Mouse (Mus musculus) adrenal gland, postnatal 10 days (tissue): ENCODE data around the gene Cplx3. TPM values are rescaled to one million over a fixed set of nuclear protein-coding genes. Genes with fewer than 3 reads are reported as not detected.
A peak's percentile ranks its signal among the peaks of the same experiment; 100 is the strongest.

Experiments used
- DNase-seq: peaks from one replicate; pipeline ENCODE4 v3.0.0; 2021; ENCODE audit warnings: mixed read lengths
- total RNA-seq, 2 experiments: library from RNA; stranded (reverse); gene quantifications; 2 replicates each; pipeline ENCODE4 v1.2.3; 2021

Gene Cplx3
- total RNA-seq, 2 experiments from 2014 or later = not detected

- DNase-seq = peak; percentile 70
Measured at GRCm38 (mm10) chr9:57638651-57639459, 32.8 kb upstream of the Cplx3 start.

- peak; percentile 75 for DNase-seq
Measured at GRCm38 (mm10) chr9:57637741-57638322, 31.8 kb upstream of the Cplx3 start.

- no peak for DNase-seq
Measured at GRCm38 (mm10) chr9:57637272-57637671, 31.2 kb upstream of the Cplx3 start.

- DNase-seq = no peak
Measured at GRCm38 (mm10) chr9:57633481-57634024, 27.5 kb upstream of the Cplx3 start.

- DNase-seq = peak; percentile 90
Measured at GRCm38 (mm10) chr9:57629118-57629874, 23.2 kb upstream of the Cplx3 start.

GRCm38 (mm10) chr9:57628717-57629116 lies 22.6 kb upstream of the Cplx3 start:
- no peak for DNase-seq

GRCm38 (mm10) chr9:57627892-57628291 lies 21.8 kb upstream of the Cplx3 start:
- DNase-seq = no peak

GRCm38 (mm10) chr9:57627191-57627590 lies 21.1 kb upstream of the Cplx3 start:
- DNase-seq = no peak

- no peak for DNase-seq
Measured at GRCm38 (mm10) chr9:57625674-57626500, 19.8 kb upstream of the Cplx3 start.

GRCm38 (mm10) chr9:57624295-57624694 lies 18.2 kb upstream of the Cplx3 start:
- DNase-seq = no peak

- DNase-seq = no peak
Measured at GRCm38 (mm10) chr9:57620674-57621073, 14.6 kb upstream of the Cplx3 start, which contains the start of gene Lman1l. TSS of gene Lman1l (minus strand) at chr9:57620774.

- no peak for DNase-seq
Measured at GRCm38 (mm10) chr9:57618854-57619253, 12.8 kb upstream of the Cplx3 start.

GRCm38 (mm10) chr9:57617556-57618169 lies 11.6 kb upstream of the Cplx3 start:
- no peak for DNase-seq

- peak; percentile 54 for DNase-seq
Measured at GRCm38 (mm10) chr9:57614786-57615185, 8.7 kb upstream of the Cplx3 start.

GRCm38 (mm10) chr9:57613975-57614374 lies 7.9 kb upstream of the Cplx3 start:
- DNase-seq = no peak

GRCm38 (mm10) chr9:57612587-57612986 lies 6.5 kb upstream of the Cplx3 start:
- DNase-seq = no peak

GRCm38 (mm10) chr9:57610359-57610826 lies 4.3 kb upstream of the Cplx3 start:
- DNase-seq = no peak

GRCm38 (mm10) chr9:57609803-57610202 lies 3.7 kb upstream of the Cplx3 start:
- no peak for DNase-seq

GRCm38 (mm10) chr9:57605503-57605902 lies 578 bp downstream of the Cplx3 start:
- DNase-seq = no peak

- DNase-seq = no peak
Measured at GRCm38 (mm10) chr9:57604875-57605274, 1.2 kb downstream of the Cplx3 start.

GRCm38 (mm10) chr9:57602098-57602497 lies 4.0 kb downstream of the Cplx3 start:
- DNase-seq = no peak
